Mouse (Mus musculus) bone marrow, adult 2 months (tissue): ENCODE data around the gene Prx. TPM values are rescaled to one million over a fixed set of nuclear protein-coding genes. Genes with fewer than 3 reads are reported as not detected.

ENCODE experiments used
- H3K27ac ChIP-seq: fragments of 200-500 bp; 2 replicates; pipeline ENCODE4 v1.5.1; 2012; ENCODE audit warnings: low read depth, mild to moderate bottlenecking, control low read depth, inconsistent platforms, low read length; ENCODE audit not compliant: control insufficient read depth, poor library complexity, insufficient read depth
- H3K4me1 ChIP-seq: fragments of 200-500 bp; 2 replicates; pipeline ENCODE4 v1.6.1; 2011; ENCODE audit warnings: low read length; ENCODE audit not compliant: control insufficient read depth, insufficient read depth
- H3K4me3 ChIP-seq: fragments of 200-500 bp; replicated peaks from 2 replicates; pipeline ENCODE3; 2011; ENCODE audit warnings: mild to moderate bottlenecking, low read depth, low read length, control low read depth; ENCODE audit not compliant: control insufficient read depth
- CTCF ChIP-seq: fragments of 200-500 bp; IDR thresholded peaks from 2 replicates; pipeline ENCODE4 v1.5.1; 2011; ENCODE audit warnings: low read length, control low read depth; ENCODE audit not compliant: control insufficient read depth, insufficient read depth
- POLR2A ChIP-seq: fragments of 200-500 bp; IDR thresholded peaks from 2 replicates; pipeline ENCODE4 v1.6.1; 2011; ENCODE audit warnings: low read depth, mild to moderate bottlenecking, control low read depth, low read length, borderline replicate concordance; ENCODE audit not compliant: control insufficient read depth
- WGBS: fragments of 180-500 bp; shearing (Covaris S2); methylation state at CpG from one replicate; pipeline ENCODE4 v1.1.7; 2018; 5-methylcytosine and 5-hydroxymethylcytosine counted together
- polyA plus RNA-seq: library from polyadenylated mRNA; stranded (reverse); fragments of >200 nt; gene quantifications from 2 replicates; pipeline ENCODE4 v1.2.4, GENCODE M21; 2011; ENCODE audit warnings: low replicate concordance; ENCODE audit not compliant: missing spikeins, insufficient read depth, insufficient read length

The Prx gene
- polyA plus RNA-seq, 1 experiment = 3.4 TPM

- 60% methylated on average over 7 of the region's 7 CpGs for WGBS
These were observed 20.6 kb upstream of the Prx start for GRCm38 (mm10) chr7:27478561-27478960.

DNA sequence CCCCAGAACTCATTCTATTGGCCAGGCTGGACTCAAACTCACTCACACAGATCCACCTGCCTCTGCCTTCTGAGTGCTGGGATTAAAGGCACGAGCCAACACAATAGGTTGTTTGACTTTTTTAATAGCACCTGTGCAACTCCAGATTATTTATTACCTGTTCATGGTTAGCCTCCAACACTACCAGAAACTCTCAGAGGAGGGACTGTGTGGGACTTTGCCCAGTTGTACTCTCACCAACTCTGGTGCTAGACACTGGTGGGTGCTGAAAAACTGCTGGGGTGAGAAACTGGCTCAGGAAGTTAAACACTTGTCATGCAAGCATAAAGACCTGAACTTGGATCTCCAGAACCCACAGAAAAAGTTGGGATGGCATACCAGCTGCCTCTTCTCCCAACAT lies 19.4 kb upstream of the Prx start:
- Histone ChIP-seq H3K27ac (no peak overlapping the region), H3K4me3 (no peak overlapping the region), H3K4me1 (no peaks in the 10 kb centered on the region; the same call in 1 of the 2 replicates)
- WGBS = 88% methylated on average over 1 of the region's 1 CpGs
- no peak for TF ChIP-seq CTCF

More at GRCm38 (mm10) chr7:27478561-27478960, 20.6 kb upstream of the Prx start:
- Histone ChIP-seq H3K4me3 (no peak overlapping the region), H3K4me1 (no peaks in the 10 kb centered on the region), H3K27ac (no peak overlapping the region)
- TF ChIP-seq CTCF = no peak
- TF ChIP-seq POLR2A = no peak

GRCm38 (mm10) chr7:27480506-27480905 lies 18.6 kb upstream of the Prx start:
- Histone ChIP-seq H3K4me3 (no peak overlapping the region), H3K27ac (0 out of 2 replicates have a peak overlapping the region, but pooled peaks have one; percentile 15), H3K4me1 (no peaks in the 10 kb centered on the region; the same call in 1 of the 2 replicates)
- TF ChIP-seq POLR2A (no peak), CTCF (no peak)
- WGBS = 78% methylated on average over 3 of the region's 3 CpGs

- peak overlapping the region; percentile 55 for H3K4me3 ChIP-seq
- no peaks in the 10 kb centered on the region; the same call in 1 of the 2 replicates for H3K4me1 ChIP-seq
- peak overlapping the region; percentile 72; the same call in 1 of the 2 replicates for H3K27ac ChIP-seq
- 16% methylated on average over 11 of the region's 11 CpGs for WGBS
- no peak for TF ChIP-seq POLR2A
These were observed 18.0 kb upstream of the Prx start for GRCm38 (mm10) chr7:27480927-27481626.

GRCm38 (mm10) chr7:27481627-27481969 lies 17.5 kb upstream of the Prx start:
- peak overlapping the region; percentile 72 for H3K27ac ChIP-seq
- peak overlapping the region; percentile 55 for H3K4me3 ChIP-seq
- TF ChIP-seq POLR2A (peak; percentile 60), CTCF (no peak)
- no peaks in the 10 kb centered on the region; the same call in 1 of the 2 replicates for H3K4me1 ChIP-seq
- WGBS = 0% methylated on average over 11 of the region's 12 CpGs

- Histone ChIP-seq H3K4me3 (no peak overlapping the region), H3K4me1 (no peaks in the 10 kb centered on the region; the same call in none of the 2 replicates), H3K27ac (no peak overlapping the region)
- no peak for TF ChIP-seq CTCF
- no peak for TF ChIP-seq POLR2A
- WGBS = 86% methylated on average over 4 of the region's 4 CpGs
These were observed 15.3 kb upstream of the Prx start for GRCm38 (mm10) chr7:27483860-27484259.

GRCm38 (mm10) chr7:27486102-27486769 lies 12.9 kb upstream of the Prx start:
- Histone ChIP-seq H3K4me3 (peak overlapping the region; percentile 85), H3K4me1 (peaks cover 3% of the 10 kb centered on the region), H3K27ac (peak overlapping the region; percentile 97)
- no peak for TF ChIP-seq CTCF
- TF ChIP-seq POLR2A = no peak
- WGBS = 0% methylated on average over 13 of the region's 13 CpGs

GRCm38 (mm10) chr7:27486770-27487697 lies 12.1 kb upstream of the Prx start, which contains the start of gene Sertad1:
Gene Sertad1 (plus strand): TSS chr7:27486910.
- Histone ChIP-seq H3K4me3 (peak within 1 kb of the TSS; percentile 85), H3K4me1 (peaks cover 3% of the 10 kb centered on the region), H3K27ac (peak within 1 kb of the TSS; percentile 97)
- under 1% methylated on average over 80 of the region's 80 CpGs for WGBS
- TF ChIP-seq POLR2A (peak; percentile 100), CTCF (peak; percentile 24; the same call in 1 of the 2 replicates)
